Mouse (Mus musculus) ZHBTc4 (cell line): ENCODE results near the gene Ylpm1.
A peak's percentile ranks its signal among the peaks of the same experiment; 100 is the strongest.

Source experiments
- DNase-seq: peaks from one replicate; pipeline ENCODE4 v3.0.0-alpha.2; 2011; ENCODE audit warnings: low read depth, low spot score

Ylpm1 gene

GRCm38 (mm10) chr12:84996083-84996496 is at the start of gene Ylpm1:
TSS of gene Ylpm1 (plus strand) at chr12:84996321.
- peak; percentile 98 for DNase-seq

GRCm38 (mm10) chr12:84947894-84948583 is 48.1 kb upstream of the Ylpm1 start:
- no peak for DNase-seq

GRCm38 (mm10) chr12:84948584-84949285 is 47.4 kb upstream of the Ylpm1 start:
- no peak for DNase-seq

GRCm38 (mm10) chr12:84950763-84951162 is 45.4 kb upstream of the Ylpm1 start:
- no peak for DNase-seq

GRCm38 (mm10) chr12:84951531-84951930 is 44.6 kb upstream of the Ylpm1 start:
- DNase-seq = no peak

- no peak for DNase-seq
Measured at GRCm38 (mm10) chr12:84952351-84952750, 43.8 kb upstream of the Ylpm1 start.

GRCm38 (mm10) chr12:84956317-84956716 is 39.8 kb upstream of the Ylpm1 start:
- no peak for DNase-seq

GRCm38 (mm10) chr12:84958794-84959356 is 37.2 kb upstream of the Ylpm1 start:
- DNase-seq = no peak

- no peak for DNase-seq
Measured at GRCm38 (mm10) chr12:84962606-84963005, 33.5 kb upstream of the Ylpm1 start.

GRCm38 (mm10) chr12:84968831-84969655 is 27.1 kb upstream of the Ylpm1 start:
- no peak for DNase-seq

GRCm38 (mm10) chr12:84969656-84970427 is 26.3 kb upstream of the Ylpm1 start:
- no peak for DNase-seq

- peak; percentile 95 for DNase-seq
Measured at GRCm38 (mm10) chr12:84970428-84971096, 25.6 kb upstream of the Ylpm1 start, which contains the start of the genes Fcf1 and Arel1. TSS of gene Fcf1 (plus strand) at chr12:84970897. TSS of gene Arel1 (minus strand) at chr12:84970900.

- no peak for DNase-seq
Measured at GRCm38 (mm10) chr12:84979264-84979862, 16.8 kb upstream of the Ylpm1 start.

- no peak for DNase-seq
Measured at GRCm38 (mm10) chr12:84989456-84989855, 6.7 kb upstream of the Ylpm1 start.

GRCm38 (mm10) chr12:84995112-84995761 is 884 bp upstream of the Ylpm1 start:
- no peak for DNase-seq

- no peak for DNase-seq
Measured at GRCm38 (mm10) chr12:84996501-84997398, 629 bp downstream of the Ylpm1 start.

GRCm38 (mm10) chr12:84999053-84999452 is 2.9 kb downstream of the Ylpm1 start:
- no peak for DNase-seq

- no peak for DNase-seq
Measured at GRCm38 (mm10) chr12:85006206-85006605, 10.1 kb downstream of the Ylpm1 start.
